Mouse (Mus musculus) hindbrain, embryonic 16.5 days (tissue): ENCODE measurements around the gene Gm10439. TPM values are rescaled to one million over a fixed set of nuclear protein-coding genes. Genes with fewer than 3 reads are reported as not detected.
"Not testable (repeated sequence)": the region's sequence is repeated elsewhere in the genome, so short reads cannot be mapped to it uniquely, and the experiment has no call there.

ENCODE experiments used
- ATAC-seq: fragments of 200-750 bp; cut with Nextera tagmentation; 2 replicates; pipeline ENCODE4 v1.8.0; 2017; ENCODE audit warnings: moderate TSS enrichment, moderate library complexity
- H3K27ac ChIP-seq: fragments of 300-500 bp; sonication (generic); 2 replicates; pipeline ENCODE4 v1.5.1; 2014; ENCODE audit warnings: low read depth, mild to moderate bottlenecking, control low read depth, low read length, moderate library complexity
- H3K27me3 ChIP-seq: fragments of 300-500 bp; sonication (generic); replicated peaks from 2 replicates; pipeline ENCODE4 v1.6.1; 2014; ENCODE audit warnings: low read length; ENCODE audit not compliant: control insufficient read depth, insufficient read depth
- H3K36me3 ChIP-seq: fragments of 300-500 bp; sonication (generic); 2 replicates; pipeline ENCODE4 v1.6.1; 2014; ENCODE audit warnings: mild to moderate bottlenecking, low read length, moderate library complexity, mixed read lengths; ENCODE audit not compliant: control insufficient read depth, insufficient read depth
- H3K4me1 ChIP-seq: fragments of 300-500 bp; sonication (generic); 2 replicates; pipeline ENCODE4 v1.6.1; 2014; ENCODE audit warnings: low read depth, low read length; ENCODE audit not compliant: control insufficient read depth, insufficient read depth
- H3K4me2 ChIP-seq: fragments of 300-500 bp; sonication (generic); 2 replicates; pipeline ENCODE4 v1.6.1; 2014; ENCODE audit warnings: mild to moderate bottlenecking, low read length, control low read depth, moderate library complexity
- H3K4me3 ChIP-seq: fragments of 300-500 bp; sonication (generic); 2 replicates; pipeline ENCODE4 v1.5.1; 2014; ENCODE audit warnings: mild to moderate bottlenecking, low read length, control low read depth, moderate library complexity
- H3K9ac ChIP-seq: fragments of 300-500 bp; sonication (generic); 2 replicates; pipeline ENCODE4 v1.6.1; 2014; ENCODE audit warnings: low read depth, mild to moderate bottlenecking, control low read depth, low read length, moderate library complexity
- H3K9me3 ChIP-seq: fragments of 300-500 bp; sonication (generic); 2 replicates; pipeline ENCODE4 v1.6.1; 2014; ENCODE audit warnings: mild to moderate bottlenecking, low read length, moderate library complexity; ENCODE audit not compliant: control insufficient read depth
- WGBS: fragments of 180-500 bp; shearing (Covaris S2); extraction: QIAGEN DNeasy Blood & Tissue Kit; methylation state at CpG from one replicate; pipeline ENCODE4 v1.1.7; 2014; 5-methylcytosine and 5-hydroxymethylcytosine counted together
- polyA plus RNA-seq: library from polyadenylated mRNA; unstranded; fragments of >200 nt; fragmentation: Nextera tagmentation; extraction: Ambion mirVana; gene quantifications from 2 replicates; pipeline ENCODE4 v1.2.1, GENCODE M21; 2015

Gene Gm10439
- polyA plus RNA-seq = not detected in 2 replicates

DNA sequence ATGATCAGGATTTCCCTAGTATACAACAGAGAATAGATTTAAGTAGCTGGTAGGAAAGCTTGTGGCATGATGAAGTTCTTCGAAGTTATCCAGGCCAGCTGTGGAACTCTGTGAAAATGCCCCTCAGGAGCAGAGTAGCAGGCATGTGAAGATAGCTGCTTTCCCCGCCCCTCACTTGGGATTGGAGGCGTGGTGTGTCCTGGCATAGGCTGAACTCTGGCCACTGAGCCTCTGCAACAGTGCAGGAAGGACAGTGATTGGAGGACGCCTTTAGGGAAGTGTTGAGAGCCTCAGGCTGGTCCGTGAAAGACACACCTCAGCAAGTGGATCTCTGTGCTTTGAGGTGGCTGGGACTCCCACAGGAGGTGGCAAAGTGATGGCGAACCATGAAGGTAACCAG, at the start of gene Gm10439:
Gene Gm10439 (plus strand): TSS at position 301 of the 400 bp plus-strand sequence.
- H3K9me3 ChIP-seq, H3K27me3 ChIP-seq, H3K9ac ChIP-seq, H3K4me1 ChIP-seq, H3K36me3 ChIP-seq, H3K27ac ChIP-seq, H3K4me3 ChIP-seq, H3K4me2 ChIP-seq, ATAC-seq: not testable (repeated sequence)
- no CpG with 5 or more reads among the region's 6 CpGs for WGBS

Other genes with a start within 250 kb of the Gm10439 start
- gene Gm15085, start 147.0 kb upstream of the Gm10439 start, polyA plus RNA-seq = not detected in 2 replicates
- not detected in 2 replicates for gene Gm15097, start 189.9 kb downstream of the Gm10439 start, polyA plus RNA-seq